Mouse (Mus musculus): ENCODE data around the gene Elp5.
"Not testable (repeated sequence)": the region's sequence is repeated elsewhere in the genome, so short reads cannot be mapped to it uniquely, and the experiment has no call there.

Gene Elp5

GRCm38 (mm10) chr11:69982225-69982624, at the start of gene Elp5:
Gene Elp5 (minus strand): TSS chr11:69982517.
- DNase-seq = no peak

GRCm38 (mm10) chr11:70031321-70031670, 49.0 kb upstream of the Elp5 start:
- DNase-seq = no peak

GRCm38 (mm10) chr11:70030651-70031320, 48.5 kb upstream of the Elp5 start:
- no peak for DNase-seq

GRCm38 (mm10) chr11:70029829-70030550, 47.7 kb upstream of the Elp5 start:
- no peak for DNase-seq

GRCm38 (mm10) chr11:70029130-70029801, 46.9 kb upstream of the Elp5 start:
- peak; percentile 50 for DNase-seq

- DNase-seq = no peak
Observed at GRCm38 (mm10) chr11:70028401-70029129, 46.2 kb upstream of the Elp5 start.

- peak; percentile 28 for DNase-seq
Observed at GRCm38 (mm10) chr11:70027397-70027796, 45.1 kb upstream of the Elp5 start.

GRCm38 (mm10) chr11:70026689-70027088, 44.4 kb upstream of the Elp5 start:
- peak; percentile 40 for DNase-seq

- no peak for DNase-seq
Observed at GRCm38 (mm10) chr11:70024151-70024514, 41.8 kb upstream of the Elp5 start.

- DNase-seq = no peak
Observed at GRCm38 (mm10) chr11:70023481-70024150, 41.3 kb upstream of the Elp5 start.

GRCm38 (mm10) chr11:70021264-70022132, 39.2 kb upstream of the Elp5 start:
- peak; percentile 98 for DNase-seq

- DNase-seq = peak; percentile 74
Observed at GRCm38 (mm10) chr11:70020731-70021263, 38.5 kb upstream of the Elp5 start.

- no peak for DNase-seq
Observed at GRCm38 (mm10) chr11:70020022-70020631, 37.8 kb upstream of the Elp5 start.

GRCm38 (mm10) chr11:70019495-70020021, 37.2 kb upstream of the Elp5 start:
- DNase-seq = no peak

- peak; percentile 55 for DNase-seq
Observed at GRCm38 (mm10) chr11:70018131-70018990, 36.0 kb upstream of the Elp5 start.

GRCm38 (mm10) chr11:70017199-70017767, 35.0 kb upstream of the Elp5 start:
- DNase-seq = no peak

- no peak for DNase-seq
Observed at GRCm38 (mm10) chr11:70016669-70017068, 34.4 kb upstream of the Elp5 start, which contains the start of gene Dlg4. Gene Dlg4 (plus strand): TSS chr11:70016942.

GRCm38 (mm10) chr11:70016177-70016576, 33.9 kb upstream of the Elp5 start:
- not testable (repeated sequence) for DNase-seq

GRCm38 (mm10) chr11:70015677-70016076, 33.4 kb upstream of the Elp5 start:
- no peak for DNase-seq

Measured in lung, postnatal 14 days (tissue).